Mouse (Mus musculus): ENCODE measurements around the gene Arfgef3.

DNA sequence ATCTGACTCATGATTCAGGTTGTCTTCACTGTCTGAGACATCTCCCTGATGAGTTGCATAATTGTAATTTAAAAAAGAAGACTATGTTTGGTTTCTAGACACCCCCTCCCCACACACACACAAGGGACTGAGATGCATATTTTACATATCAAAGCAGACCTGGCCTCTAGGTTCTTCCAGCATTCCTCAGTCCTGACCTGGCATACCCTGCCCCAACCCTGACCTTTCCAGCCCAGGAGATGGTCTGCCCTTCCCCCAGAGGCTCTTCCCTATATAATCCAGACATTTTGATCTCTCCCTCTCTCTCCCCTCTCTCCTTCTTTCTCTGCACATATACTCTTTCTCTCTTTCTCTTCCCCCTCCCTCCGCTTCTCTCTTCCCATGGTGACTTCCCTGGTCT is 99.4 kb downstream of the Arfgef3 start:
- TF ChIP-seq CTCF (IDR thresholded peaks at IDR 0.05; ENCODE audit: borderline replicate concordance, extremely low read depth, insufficient read depth, insufficient read length): no peak
- TF ChIP-seq POLR2A (IDR thresholded peaks at IDR 0.05; ENCODE audit: borderline replicate concordance, extremely low read depth, insufficient read depth, insufficient read length, poor library complexity, severe bottlenecking): no peak

Data from brain, embryonic 14.5 days (tissue).